Mouse (Mus musculus) ZHBTc4 (cell line): ENCODE results near the gene Larp7.

ENCODE experiments used
- DNase-seq: peaks from one replicate; pipeline ENCODE4 v3.0.0-alpha.2; 2011; ENCODE audit warnings: low read depth, low spot score

Larp7 gene

DNA sequence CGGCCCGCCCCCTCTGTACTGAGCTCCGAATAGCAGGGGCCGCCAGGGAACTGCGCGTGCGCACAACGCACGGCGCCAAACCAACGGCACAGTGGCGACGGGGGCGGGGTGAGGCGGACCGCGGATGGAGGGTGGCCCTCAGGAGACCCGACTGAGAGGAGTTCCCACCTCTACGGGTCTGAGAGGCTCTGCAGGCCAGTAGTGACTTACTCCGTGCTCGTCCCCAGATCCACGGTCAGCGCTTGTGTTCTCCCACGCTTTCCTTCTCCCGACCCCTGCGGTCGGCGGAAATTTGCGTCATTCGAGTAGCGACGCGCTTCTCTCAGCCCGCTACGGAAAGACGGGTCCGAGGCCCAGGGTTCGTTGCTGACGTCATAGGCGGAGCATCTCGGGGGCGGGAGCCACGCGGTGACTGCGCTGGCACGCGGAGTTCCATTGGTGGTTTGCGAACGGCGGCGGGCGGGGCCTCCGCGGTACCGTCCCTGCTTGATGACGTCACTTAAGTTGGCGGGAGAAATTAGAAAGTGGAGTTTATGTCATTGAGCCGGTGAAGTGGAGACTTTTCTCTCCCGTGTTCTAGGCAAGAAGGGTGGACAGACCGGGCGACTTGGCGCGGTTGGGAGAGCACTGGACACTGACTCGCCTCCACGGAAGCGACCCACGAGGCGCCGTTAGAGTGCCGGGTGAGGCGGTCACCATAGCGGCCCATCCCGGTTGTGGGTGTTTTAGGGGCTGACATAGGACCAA, at the start of gene Larp7, which contains the start of gene Zgrf1:
Larp7 (minus strand) TSS at position 377 of the 747 bp plus-strand sequence.
Zgrf1 (plus strand) TSS at position 517 of the 747 bp plus-strand sequence.
- peak; percentile 99 for DNase-seq

DNA sequence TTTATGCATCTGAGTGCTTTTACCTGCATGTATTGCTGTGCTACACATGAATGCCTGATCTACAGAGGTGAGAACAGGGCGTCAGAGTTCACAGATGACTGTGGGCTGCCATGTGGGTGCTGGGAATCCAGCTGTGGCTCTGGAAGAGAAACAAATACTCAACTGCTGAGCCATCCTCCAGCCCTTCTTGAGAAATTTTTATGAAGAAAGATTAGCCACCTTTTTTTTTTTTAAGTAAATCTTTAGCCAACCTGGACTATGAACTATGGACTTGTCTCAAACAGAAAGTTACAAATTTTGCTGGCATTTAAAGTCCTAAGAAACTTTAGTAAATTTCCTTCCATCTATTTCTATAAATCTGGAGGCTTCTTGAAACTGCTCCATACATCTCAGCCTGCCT, 44.0 kb upstream of the Larp7 start:
- DNase-seq: no peak

DNA sequence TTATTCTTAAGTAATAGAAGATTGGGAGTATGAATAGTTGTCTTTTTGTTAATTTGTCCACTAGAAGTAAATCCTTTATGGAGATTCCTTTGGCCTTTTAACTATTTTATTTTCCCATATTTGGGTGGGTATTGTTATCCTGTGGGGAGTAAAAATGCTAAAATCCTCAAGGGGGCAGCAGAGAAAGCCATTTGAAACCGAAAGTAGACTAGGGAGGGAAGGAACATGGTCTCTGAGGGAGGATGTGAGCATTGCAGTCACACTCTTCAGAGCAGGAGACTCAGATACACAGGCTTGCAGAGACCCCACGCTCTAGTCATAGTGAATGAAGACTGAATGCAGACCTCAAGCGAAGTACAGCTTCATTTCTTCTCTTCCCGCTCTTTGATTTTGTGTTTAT, 19.4 kb upstream of the Larp7 start:
- peak; percentile 63 for DNase-seq

DNA sequence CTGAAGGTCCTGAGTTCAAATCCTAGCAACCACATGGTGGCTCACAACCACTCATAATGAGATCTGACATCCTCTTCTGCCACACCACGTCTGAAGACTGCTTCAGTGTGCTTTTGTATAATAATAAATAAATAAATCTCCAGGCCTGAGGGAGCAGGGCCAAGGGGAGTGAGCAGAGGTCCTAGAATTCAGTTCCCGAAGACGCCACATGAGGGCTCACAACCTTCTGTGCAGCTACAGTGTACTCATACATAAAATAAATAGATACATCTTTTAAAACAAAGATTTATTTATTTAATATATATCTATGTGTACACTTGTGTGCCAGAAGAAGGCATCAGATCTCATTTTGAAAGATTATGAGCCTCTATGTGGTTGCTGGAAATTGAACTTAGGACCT, 12.0 kb upstream of the Larp7 start:
- no peak for DNase-seq

DNA sequence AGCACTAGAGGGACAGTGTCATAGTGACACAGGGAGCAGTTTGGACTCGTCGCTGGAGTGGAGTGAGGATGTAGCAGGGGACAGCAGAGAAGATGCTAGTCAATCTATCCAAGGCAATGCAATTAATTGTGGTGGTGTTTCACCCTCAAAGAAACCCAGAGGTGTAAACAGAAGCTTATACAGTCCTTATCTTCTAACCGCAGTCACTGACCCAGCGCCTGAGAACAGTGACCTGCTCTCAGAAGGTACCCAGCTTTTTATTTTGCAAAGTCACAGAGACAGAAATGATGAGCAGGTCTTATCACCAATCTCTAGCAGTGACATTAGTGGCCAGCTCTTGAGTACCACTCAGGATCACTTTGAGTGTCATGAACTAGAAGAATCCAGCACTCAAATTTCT, 9.8 kb upstream of the Larp7 start:
- no peak for DNase-seq

DNA sequence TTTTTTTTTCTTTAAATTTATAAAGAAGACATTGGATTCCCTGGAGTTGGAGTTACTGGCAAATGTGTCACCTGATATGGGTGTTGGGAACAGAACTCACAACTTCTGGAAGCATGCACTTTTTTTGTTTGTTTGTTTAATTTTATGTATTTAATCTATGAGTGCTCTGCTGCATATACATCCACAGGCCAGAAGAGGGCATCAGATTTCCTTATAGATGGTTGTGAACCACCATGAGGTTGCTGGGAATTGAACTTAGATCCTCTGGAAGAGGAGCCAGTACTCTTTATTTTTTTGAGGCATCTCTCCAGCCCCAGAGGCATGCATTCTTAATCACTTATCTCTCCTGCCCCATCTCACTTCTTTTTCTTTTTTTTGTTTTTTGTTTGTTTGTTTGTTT, 5.1 kb upstream of the Larp7 start:
- DNase-seq: peak; percentile 55

DNA sequence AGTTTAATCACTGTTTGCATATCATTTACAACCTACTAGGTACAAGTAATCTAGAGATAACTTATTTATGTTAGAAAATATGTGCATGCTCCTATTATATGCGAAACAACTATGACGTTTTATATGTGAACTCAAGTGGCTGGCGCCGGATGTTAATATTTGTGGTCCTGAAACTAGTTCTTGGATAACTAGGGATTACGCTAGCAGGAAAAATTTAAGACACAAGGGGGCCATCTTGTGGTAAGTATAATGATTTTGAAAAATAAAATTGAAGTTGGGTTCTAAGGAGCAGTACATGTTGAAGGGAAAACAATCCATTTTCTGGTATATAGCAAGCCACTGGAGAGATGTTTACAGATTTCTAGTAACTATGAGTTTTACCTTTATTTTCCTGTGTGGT, 1.6 kb upstream of the Larp7 start:
- DNase-seq: no peak

DNA sequence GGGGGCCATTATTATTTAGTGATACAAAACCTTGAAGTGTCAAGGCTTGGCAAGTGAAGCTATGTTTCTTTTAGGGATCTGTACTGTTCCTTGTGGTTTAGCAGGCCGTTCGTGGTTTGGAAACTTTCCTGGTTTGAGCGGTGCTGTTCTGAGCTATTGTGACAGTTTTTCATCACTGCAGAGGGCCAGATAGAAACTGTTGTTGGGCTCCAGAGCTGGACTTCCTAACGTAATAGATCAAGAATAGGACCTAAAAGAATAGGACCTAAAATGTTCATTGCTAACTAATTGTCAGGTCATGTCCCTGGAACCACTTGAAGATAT, 533 bp upstream of the Larp7 start:
- no peak for DNase-seq

DNA sequence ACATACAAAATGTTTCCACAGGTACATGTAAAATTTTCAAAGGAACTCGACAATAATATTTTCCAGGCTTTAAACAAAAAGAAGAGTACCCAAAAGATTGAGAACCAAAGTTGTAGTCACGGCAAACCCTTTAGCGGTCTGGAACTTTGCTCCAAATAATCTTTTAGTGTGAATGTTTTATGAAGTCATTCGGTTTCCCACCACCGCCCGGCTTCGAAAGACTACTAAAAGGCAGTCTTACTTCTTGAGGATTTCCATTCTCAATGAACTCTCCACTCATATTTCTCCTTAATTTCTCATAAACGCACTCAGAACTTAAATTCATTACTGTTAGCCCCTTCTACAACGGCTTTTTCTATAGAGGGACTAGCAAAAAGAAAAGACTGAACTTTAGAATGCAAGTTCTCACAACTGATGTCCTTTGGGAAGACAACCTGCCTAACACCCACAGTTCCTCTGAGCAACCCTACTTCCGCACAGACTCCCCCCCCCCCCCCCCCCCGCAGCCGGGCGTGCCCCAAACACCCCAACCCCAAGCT, 646 bp downstream of the Larp7 start:
- DNase-seq: no peak

DNA sequence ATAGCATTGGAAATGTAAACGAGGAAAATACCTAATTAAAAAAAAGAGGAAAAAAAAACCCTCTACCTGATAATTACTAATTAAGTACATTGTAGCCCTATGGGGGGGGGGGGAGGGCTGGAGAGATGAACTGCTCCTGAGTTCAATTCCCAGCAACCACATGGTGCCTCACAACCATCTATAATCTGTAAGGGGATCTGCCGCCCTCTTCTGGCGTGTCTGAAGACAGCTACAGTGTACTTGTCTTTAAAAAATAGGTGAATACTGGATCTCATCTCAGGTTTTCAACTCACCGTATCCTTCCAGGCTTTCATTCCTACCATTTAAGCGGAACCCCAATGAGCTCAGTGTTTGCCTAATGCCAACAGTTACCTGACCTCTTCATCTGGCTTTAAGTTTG, 5.3 kb downstream of the Larp7 start:
- DNase-seq: peak; percentile 69

DNA sequence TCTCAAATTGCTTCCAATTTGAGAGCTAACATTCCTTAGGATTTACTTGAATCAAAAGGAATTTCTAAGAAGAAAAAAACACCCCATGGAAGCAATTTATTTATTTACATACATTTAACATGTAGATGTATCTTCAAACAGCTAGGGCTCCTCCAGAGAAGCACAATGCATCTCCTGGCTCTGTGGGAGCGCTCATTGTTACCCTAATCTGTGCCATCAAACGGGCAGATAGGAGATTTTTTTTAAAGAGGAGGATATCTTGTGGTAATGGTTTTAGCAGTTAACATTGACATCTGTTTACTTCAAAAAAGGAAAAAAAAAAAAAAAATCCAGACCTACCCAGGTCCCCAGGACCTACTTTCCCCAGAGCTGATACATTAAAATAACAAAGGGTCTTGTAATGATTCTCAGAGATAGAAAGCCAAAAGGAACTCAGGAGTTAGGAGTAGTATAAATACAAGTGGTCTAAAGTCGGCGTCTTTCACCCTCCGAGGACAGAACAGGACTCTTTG, 8.5 kb downstream of the Larp7 start:
- peak; percentile 95 for DNase-seq

DNA sequence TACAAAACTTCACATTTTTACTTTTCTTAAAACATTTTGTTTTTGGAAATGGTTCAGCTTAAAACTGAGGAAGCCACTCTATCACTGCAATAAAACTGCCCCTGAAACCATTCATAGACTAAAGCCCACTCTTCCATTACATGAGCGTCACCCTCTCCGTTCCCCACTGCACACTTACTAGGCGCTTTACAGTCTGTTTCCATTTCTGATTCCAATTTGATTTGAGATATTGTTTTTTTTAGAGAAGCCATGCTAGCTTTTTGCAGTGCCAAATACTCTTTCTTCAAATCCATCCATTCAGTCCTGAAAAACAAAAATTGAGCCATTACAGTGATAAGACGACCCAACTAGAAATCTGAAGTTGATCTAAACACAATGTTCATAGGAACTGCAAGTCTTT, 9.2 kb downstream of the Larp7 start:
- DNase-seq: no peak

DNA sequence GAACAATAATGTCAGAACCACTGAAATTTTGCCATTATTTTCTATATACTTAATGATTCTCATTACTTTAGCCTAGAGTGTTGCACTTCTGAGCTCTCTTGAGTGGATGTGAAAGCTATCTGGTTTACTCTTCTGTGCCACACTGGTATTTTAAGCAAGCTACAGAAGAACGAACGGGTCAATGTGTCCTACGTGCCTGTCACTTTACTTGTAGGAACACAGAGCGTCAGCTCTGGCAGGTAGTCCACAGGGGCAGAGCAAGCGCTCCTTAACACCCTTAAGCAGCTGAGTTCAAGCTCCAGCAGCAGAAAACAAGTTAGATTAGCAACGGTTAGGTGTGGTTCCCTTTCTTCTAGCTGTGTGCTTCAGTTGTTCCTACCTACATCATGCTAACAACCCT, 14.0 kb downstream of the Larp7 start:
- DNase-seq: no peak

DNA sequence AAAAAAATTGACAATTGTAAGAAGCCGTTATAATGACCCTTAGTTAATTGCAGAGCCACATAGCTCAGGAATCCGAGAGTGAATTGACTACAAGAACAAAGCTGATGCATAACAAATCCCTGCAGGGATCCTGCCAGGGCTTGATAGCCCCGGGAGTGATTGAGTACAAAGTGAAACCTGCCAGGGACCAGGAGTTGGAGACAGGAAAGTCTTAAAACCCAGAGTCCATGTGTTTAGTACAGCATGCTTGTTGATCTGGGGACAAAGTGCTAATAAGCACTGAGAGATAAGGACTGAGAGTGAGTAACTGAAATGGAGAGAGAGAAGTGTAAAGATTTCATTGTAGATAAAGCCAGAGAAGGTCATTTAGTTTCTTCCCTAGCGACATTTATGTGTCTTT, 22.9 kb downstream of the Larp7 start:
- DNase-seq: peak; percentile 76

DNA sequence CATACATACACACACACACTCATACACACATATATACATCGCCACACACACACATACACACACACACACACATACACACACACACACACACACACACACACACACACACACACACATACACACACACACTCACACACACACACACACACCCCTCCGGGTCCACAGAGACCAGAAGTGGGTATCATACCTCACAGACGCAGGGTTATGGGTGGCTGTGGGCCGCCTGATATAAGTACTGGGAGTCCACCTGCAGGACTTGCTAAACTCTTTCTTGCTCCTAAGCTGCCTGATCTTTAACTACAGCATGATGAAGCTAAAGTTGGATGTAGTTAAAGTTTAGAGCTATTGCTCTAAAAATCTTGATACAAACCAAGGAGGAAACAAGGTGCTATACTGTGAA, 23.3 kb downstream of the Larp7 start:
- no peak for DNase-seq

DNA sequence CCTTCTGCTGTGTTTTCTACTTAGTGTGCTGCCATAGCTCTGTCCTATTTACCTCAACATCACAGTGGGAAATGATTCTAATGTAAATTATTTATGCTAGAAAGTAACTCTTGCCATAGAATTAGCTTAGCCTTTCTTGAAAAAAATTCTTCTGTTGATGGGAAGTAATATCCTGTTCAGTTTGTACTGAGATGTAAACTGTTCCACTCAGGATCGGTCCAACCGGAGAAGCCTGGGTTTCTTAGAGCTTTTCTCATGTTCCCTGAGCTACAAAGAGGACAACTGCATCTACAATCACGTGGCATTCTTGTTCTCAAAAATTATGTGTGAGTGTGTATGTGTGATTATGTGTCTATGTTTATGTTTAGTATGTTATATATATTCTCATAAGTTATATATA, 23.9 kb downstream of the Larp7 start:
- no peak for DNase-seq

DNA sequence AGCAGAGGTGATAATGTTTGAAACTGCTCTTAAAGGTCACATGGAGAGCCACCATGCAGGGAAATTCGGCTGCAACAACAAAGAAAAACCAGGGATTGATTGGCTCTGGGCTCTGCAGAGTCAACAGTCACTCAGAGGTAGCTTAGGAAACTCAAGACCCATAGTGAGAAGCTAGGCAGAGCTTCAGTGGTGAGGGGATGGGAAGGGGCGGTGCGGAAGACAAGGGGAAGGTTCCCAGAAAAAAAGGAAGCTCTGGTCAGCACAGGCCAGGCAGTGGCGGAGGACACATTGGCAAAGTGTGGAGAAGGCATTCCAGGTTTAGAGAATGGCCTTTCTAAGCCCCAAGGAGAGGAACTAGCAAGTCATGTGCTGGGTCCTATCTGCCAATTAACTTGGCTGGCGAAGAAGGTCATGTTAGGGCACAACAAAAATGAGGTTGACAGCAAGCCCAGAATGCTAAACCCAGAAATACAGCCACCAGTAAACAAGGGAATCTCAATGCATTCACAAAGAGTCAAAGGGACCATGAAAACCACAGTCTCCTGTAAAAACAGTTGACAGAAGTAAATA, 25.6 kb downstream of the Larp7 start:
- no peak for DNase-seq

DNA sequence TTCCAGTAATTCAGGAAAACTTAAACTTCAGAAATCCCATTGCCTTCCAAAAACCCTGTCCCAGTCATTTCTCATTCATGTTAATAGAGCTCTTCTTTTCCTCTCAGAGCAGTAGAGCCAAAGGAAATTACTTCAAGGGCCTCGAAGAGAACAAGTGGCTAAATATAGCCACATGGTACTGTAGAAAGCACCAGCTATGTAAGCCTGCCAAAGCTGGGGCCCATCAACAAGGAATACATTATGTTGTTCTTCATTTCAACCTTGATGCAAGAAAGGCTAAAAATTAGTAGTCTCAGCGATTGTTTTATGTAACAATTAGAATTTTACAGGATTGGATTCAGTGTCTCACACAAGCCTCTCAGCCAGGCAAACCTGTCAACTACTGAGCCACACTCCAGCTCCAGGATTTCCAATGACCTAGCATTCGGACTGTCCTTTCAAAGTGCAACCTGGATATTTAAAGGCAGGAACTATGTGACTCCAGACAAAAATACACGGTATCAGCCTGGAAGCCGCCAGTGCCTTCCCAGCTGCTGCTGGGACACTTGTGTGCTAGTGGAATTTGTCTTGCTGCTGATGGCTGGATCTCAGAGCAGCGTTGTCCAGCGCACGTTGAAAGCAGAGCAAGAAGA, 27.8 kb downstream of the Larp7 start:
- no peak for DNase-seq

DNA sequence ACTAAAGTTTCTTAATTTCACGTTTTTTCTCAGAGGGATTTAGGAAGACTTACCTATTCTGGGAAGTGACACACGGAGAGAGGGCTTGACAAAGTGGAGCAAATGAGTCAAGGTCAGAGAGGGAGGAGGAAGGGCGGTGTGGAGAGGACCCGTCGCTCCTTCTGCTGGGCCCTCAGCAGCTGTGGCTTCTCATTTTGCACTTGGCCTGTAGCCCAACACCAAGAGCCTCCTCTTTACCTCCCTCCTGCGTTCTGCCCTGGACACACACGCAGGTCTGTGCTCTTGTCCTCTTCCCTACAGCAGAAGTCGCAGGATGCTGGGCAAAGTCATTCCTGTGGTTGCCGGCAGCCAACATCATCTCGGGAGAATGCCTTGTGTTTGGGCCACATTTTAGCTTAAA, 32.0 kb downstream of the Larp7 start:
- no peak for DNase-seq

DNA sequence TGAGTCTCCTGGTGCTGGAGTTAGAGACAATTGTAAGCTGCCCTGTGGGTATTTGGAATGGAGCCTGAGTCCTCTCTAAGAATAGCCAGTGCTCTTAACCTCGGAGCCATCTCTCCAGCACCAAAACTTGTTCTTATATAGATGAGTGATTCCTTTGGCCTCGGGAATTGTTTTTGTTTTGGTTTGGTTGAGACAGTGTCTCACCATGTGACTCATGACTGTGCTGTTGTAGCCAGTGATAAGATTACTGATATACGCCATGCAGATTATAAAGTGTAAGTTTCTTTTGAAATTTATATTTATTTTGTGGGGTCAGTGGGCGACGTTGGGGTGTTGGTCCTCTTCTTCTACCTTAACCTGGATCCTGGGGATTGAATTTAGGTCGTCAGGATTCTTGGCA, 32.8 kb downstream of the Larp7 start:
- DNase-seq: no peak

DNA sequence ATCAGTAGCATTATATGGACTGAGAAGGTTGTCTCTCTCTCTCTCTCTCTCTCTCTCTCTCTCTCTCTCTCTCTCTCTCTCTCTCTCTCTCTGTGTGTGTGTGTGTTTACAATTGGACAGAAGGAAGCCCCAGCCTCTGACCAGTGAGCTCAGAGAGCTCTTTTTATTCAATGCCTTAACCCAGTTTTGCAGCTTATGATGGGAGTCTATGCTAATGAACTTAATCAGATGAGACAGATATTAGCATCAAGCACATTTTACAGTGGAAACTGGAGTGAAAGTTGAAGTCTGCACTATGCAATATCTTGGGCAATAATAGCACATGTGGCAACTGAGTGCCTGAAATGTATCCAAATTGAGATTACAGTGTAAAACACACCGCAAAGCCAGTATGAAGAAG, 37.9 kb downstream of the Larp7 start:
- DNase-seq: no peak

DNA sequence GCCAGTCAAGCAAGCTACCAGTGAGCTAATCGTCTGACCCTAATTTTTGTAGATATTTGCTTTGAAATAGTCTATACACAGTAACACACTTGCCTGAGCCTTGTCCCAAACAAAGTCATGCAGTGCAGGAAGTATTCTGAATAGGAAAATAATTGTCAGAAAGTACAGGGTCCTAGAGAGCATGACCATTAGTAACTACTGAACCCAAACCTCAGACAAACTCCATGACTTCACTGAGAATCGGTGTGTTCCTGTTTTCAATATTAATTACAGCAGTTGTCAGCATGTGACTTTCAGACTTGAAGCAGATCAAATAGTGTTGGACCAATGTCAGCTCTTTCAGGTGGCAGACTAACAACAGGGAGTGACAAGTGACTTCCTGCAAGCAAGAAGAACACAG, 39.5 kb downstream of the Larp7 start:
- DNase-seq: no peak

DNA sequence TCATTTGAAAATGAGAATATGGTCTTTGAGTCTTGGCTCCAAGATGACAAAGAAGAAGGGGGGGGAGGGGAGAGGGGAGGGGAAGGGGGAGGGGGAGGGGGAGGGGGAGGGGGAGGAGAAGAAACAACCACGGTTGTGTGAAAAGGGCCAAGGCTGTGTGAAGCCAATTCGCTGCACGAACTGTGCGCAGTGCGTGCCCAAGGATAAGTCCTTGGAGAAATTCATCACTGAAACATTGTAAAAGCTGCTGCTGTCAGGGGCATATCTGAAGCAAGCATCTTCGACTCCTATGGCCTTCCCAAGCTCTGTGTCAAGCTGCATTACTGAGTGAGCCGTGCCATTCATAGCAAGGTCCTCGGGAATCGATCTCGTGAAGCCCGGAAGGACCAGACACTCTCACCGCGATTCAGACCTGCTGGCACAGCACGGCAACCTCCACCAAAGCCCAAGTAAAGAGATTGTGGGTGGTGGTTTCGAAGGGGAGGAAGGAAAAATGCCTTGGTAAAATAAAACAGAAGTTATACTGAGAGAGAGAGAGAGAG, 40.3 kb downstream of the Larp7 start:
- no peak for DNase-seq
